Mouse (Mus musculus): ENCODE data around the gene Csrp1. TPM values are rescaled to one million over a fixed set of nuclear protein-coding genes. Genes with fewer than 3 reads are reported as not detected.

Csrp1 gene
- total RNA-seq, 2 experiments from 2014 or later = 150 to 168 TPM

- DNase-seq (ENCODE audit: low spot score in 2 of 2) = no peak
These were observed 80.5 kb downstream of the Csrp1 start for GRCm38 (mm10) chr1:135800192-135800950.

Other genes starting within 250 kb of the Csrp1 start
- gene Nav1, start 112.8 kb upstream of the Csrp1 start, total RNA-seq (2021) = 100 to 1,000 TPM; 161 to 168 TPM
- gene Phlda3, start 46.1 kb downstream of the Csrp1 start, total RNA-seq (2021) = 10 to 100 TPM; 16.6 to 18.2 TPM
- 1 to 10 TPM; 3.6 to 4.9 TPM for gene Tnni1, start 59.4 kb downstream of the Csrp1 start, total RNA-seq (2021)
- gene Lad1, start 98.5 kb downstream of the Csrp1 start, total RNA-seq (2021) = 1 to 10 TPM in 1 of 2 experiments, under 1 TPM in 1; 0.53 to 1.3 TPM
- 1 to 10 TPM; 1.3 to 1.6 TPM for gene Tnnt2, start 116.3 kb downstream of the Csrp1 start, total RNA-seq (2021)
- gene Pkp1, start 199.1 kb downstream of the Csrp1 start, total RNA-seq (2021) = under 1 TPM in 1 of 2 experiments, not detected in 1; 0.16 TPM

Measured in layer of hippocampus, postnatal 14 days (tissue).